Mouse (Mus musculus) neural tube, embryonic 11.5 days (tissue): ENCODE results near the gene Twf2. TPM values are rescaled to one million over a fixed set of nuclear protein-coding genes. Genes with fewer than 3 reads are reported as not detected.

Experiments
- ATAC-seq: fragments of 200-750 bp; cut with Nextera tagmentation; 2 replicates; pipeline ENCODE4 v1.8.0; 2017; ENCODE audit warnings: moderate number of reproducible peaks, mild to moderate bottlenecking, moderate TSS enrichment, moderate library complexity; ENCODE audit not compliant: insufficient read depth, low FRiP score, low TSS enrichment
- DNase-seq: peaks from one replicate; pipeline ENCODE4 v3.0.0-alpha.2; 2015; ENCODE audit warnings: low spot score
- H3K27ac ChIP-seq: fragments of 300-500 bp; sonication (generic); 2 replicates; pipeline ENCODE4 v1.5.1; 2014; ENCODE audit warnings: low read depth, mild to moderate bottlenecking, low read length
- H3K27me3 ChIP-seq: fragments of 300-500 bp; sonication (generic); 2 replicates; pipeline ENCODE4 v1.6.1; 2014; ENCODE audit warnings: mild to moderate bottlenecking, low read length, mixed read lengths; ENCODE audit not compliant: control insufficient read depth, insufficient read depth
- H3K36me3 ChIP-seq: fragments of 300-500 bp; sonication (generic); 2 replicates; pipeline ENCODE4 v1.6.1; 2014; ENCODE audit warnings: mild to moderate bottlenecking, low read length, moderate library complexity, mixed read lengths; ENCODE audit not compliant: control insufficient read depth, insufficient read depth
- H3K4me1 ChIP-seq: fragments of 300-500 bp; sonication (generic); 2 replicates; pipeline ENCODE4 v1.6.1; 2014; ENCODE audit warnings: low read length, mixed read lengths; ENCODE audit not compliant: control insufficient read depth, insufficient read depth
- H3K4me2 ChIP-seq: fragments of 300-500 bp; sonication (generic); 2 replicates; pipeline ENCODE4 v1.6.1; 2014; ENCODE audit warnings: low read depth, mild to moderate bottlenecking, moderate library complexity
- H3K4me3 ChIP-seq: fragments of 300-500 bp; sonication (generic); 2 replicates; pipeline ENCODE4 v1.5.1; 2014; ENCODE audit warnings: low read depth, low read length
- H3K9ac ChIP-seq: fragments of 300-500 bp; sonication (generic); 2 replicates; pipeline ENCODE4 v1.6.1; 2014; ENCODE audit warnings: mild to moderate bottlenecking, low read length
- H3K9me3 ChIP-seq: fragments of 300-500 bp; sonication (generic); 2 replicates; pipeline ENCODE4 v1.6.1; 2016; ENCODE audit warnings: low read length; ENCODE audit not compliant: control insufficient read depth
- WGBS: fragments of 180-500 bp; shearing (Covaris S2); extraction: QIAGEN DNeasy Blood & Tissue Kit; methylation state at CpG from one replicate; pipeline ENCODE4 v1.1.7; 2014; 5-methylcytosine and 5-hydroxymethylcytosine counted together
- polyA plus RNA-seq: library from polyadenylated mRNA; unstranded; fragments of >200 nt; fragmentation: Nextera tagmentation; extraction: Ambion mirVana; gene quantifications from 2 replicates; pipeline ENCODE4 v1.2.1, GENCODE M21; 2014

Gene Twf2
- polyA plus RNA-seq, 1 experiment from 2014 or later: 63.9 TPM

- ATAC-seq (no peak), DNase-seq (no peak)
- no peaks in the 10 kb centered on the region for H3K4me1 ChIP-seq
- no peak overlapping the region for H3K4me3 ChIP-seq
- no peaks in the 10 kb centered on the region for H3K9me3 ChIP-seq
- H3K36me3 ChIP-seq: peaks cover 27% of the 10 kb centered on the region
- H3K9ac ChIP-seq: no peak overlapping the region
- no peak overlapping the region for H3K27ac ChIP-seq
- 100% methylated on average over 1 of the region's 1 CpGs for WGBS
- H3K27me3 ChIP-seq: no peaks in the 10 kb centered on the region
- H3K4me2 ChIP-seq: no peak overlapping the region
Observed at GRCm38 (mm10) chr9:106191355-106191754, 11.6 kb upstream of the Twf2 start.

- Histone ChIP-seq H3K9me3 (no peaks in the 10 kb centered on the region), H3K4me3 (no peak overlapping the region), H3K9ac (no peak overlapping the region), H3K4me2 (no peak overlapping the region), H3K4me1 (no peaks in the 10 kb centered on the region), H3K27me3 (no peaks in the 10 kb centered on the region), H3K27ac (no peak overlapping the region), H3K36me3 (peaks cover 24% of the 10 kb centered on the region)
- DNase-seq (no peak), ATAC-seq (no peak)
- WGBS: 94% methylated on average over 8 of the region's 8 CpGs
Observed at GRCm38 (mm10) chr9:106192024-106192423, 10.9 kb upstream of the Twf2 start.

- no peaks in the 10 kb centered on the region for H3K27me3 ChIP-seq
- no peaks in the 10 kb centered on the region for H3K9me3 ChIP-seq
- H3K4me1 ChIP-seq: no peaks in the 10 kb centered on the region
- no peak overlapping the region for H3K27ac ChIP-seq
- peaks cover 24% of the 10 kb centered on the region for H3K36me3 ChIP-seq
- no peak overlapping the region for H3K4me2 ChIP-seq
- DNase-seq (no peak), ATAC-seq (no peak)
- 85% methylated on average over 1 of the region's 1 CpGs for WGBS
- no peak overlapping the region for H3K4me3 ChIP-seq
- H3K9ac ChIP-seq: no peak overlapping the region
Observed at GRCm38 (mm10) chr9:106192998-106193397, 9.9 kb upstream of the Twf2 start.

- peaks cover 14% of the 10 kb centered on the region for H3K36me3 ChIP-seq
- 92% methylated on average over 8 of the region's 8 CpGs for WGBS
- H3K9ac ChIP-seq: no peak overlapping the region
Observed at GRCm38 (mm10) chr9:106193930-106194807, 8.7 kb upstream of the Twf2 start.

GRCm38 (mm10) chr9:106195693-106196092 is 7.2 kb upstream of the Twf2 start:
- peaks cover 4% of the 10 kb centered on the region; the same call in 1 of the 2 replicates for H3K4me1 ChIP-seq
- DNase-seq: no peak
- ATAC-seq: no peak
- no peak overlapping the region for H3K4me3 ChIP-seq
- WGBS: 82% methylated on average over 8 of the region's 8 CpGs
- H3K9me3 ChIP-seq: no peaks in the 10 kb centered on the region
- no peak overlapping the region for H3K27ac ChIP-seq
- H3K9ac ChIP-seq: no peak overlapping the region
- H3K27me3 ChIP-seq: no peaks in the 10 kb centered on the region
- no peak overlapping the region for H3K4me2 ChIP-seq
- H3K36me3 ChIP-seq: peaks cover 6% of the 10 kb centered on the region

More at GRCm38 (mm10) chr9:106193930-106194807, 8.7 kb upstream of the Twf2 start:
- Histone ChIP-seq H3K27me3 (no peaks in the 10 kb centered on the region), H3K27ac (no peak overlapping the region), H3K4me3 (no peak overlapping the region), H3K9me3 (no peaks in the 10 kb centered on the region), H3K4me2 (no peak overlapping the region), H3K4me1 (peaks cover 2% of the 10 kb centered on the region; the same call in 1 of the 2 replicates)
- ATAC-seq: no peak
- no peak for DNase-seq

GRCm38 (mm10) chr9:106197081-106197713 is 5.7 kb upstream of the Twf2 start:
- DNase-seq (no peak), ATAC-seq (no peak)
- H3K9ac ChIP-seq: no peak overlapping the region
- peaks cover 4% of the 10 kb centered on the region; the same call in 1 of the 2 replicates for H3K4me1 ChIP-seq
- WGBS: 73% methylated on average over 3 of the region's 3 CpGs
- no peaks in the 10 kb centered on the region; the same call in 1 of the 2 replicates for H3K36me3 ChIP-seq
- H3K9me3 ChIP-seq: no peaks in the 10 kb centered on the region
- no peak overlapping the region for H3K27ac ChIP-seq
- no peaks in the 10 kb centered on the region for H3K27me3 ChIP-seq
- H3K4me3 ChIP-seq: no peak overlapping the region
- H3K4me2 ChIP-seq: no peak overlapping the region

- WGBS: 89% methylated on average over 9 of the region's 9 CpGs
Observed at GRCm38 (mm10) chr9:106197732-106198131, 5.2 kb upstream of the Twf2 start.

GRCm38 (mm10) chr9:106198962-106199458 is 3.9 kb upstream of the Twf2 start:
- Histone ChIP-seq H3K4me3 (peak overlapping the region; percentile 65), H3K4me2 (peak overlapping the region; percentile 64), H3K27me3 (no peaks in the 10 kb centered on the region), H3K9me3 (no peaks in the 10 kb centered on the region), H3K36me3 (no peaks in the 10 kb centered on the region; the same call in 1 of the 2 replicates), H3K4me1 (peaks cover 9% of the 10 kb centered on the region), H3K9ac (peak overlapping the region; percentile 73), H3K27ac (no peak overlapping the region)
- ATAC-seq: peak; percentile 52
- peak; percentile 79 for DNase-seq
- WGBS: 1% methylated on average over 39 of the region's 51 CpGs

More at GRCm38 (mm10) chr9:106197732-106198131, 5.2 kb upstream of the Twf2 start:
- Histone ChIP-seq H3K9me3 (no peaks in the 10 kb centered on the region), H3K9ac (no peak overlapping the region), H3K36me3 (no peaks in the 10 kb centered on the region; the same call in 1 of the 2 replicates), H3K4me2 (no peak overlapping the region), H3K4me1 (peaks cover 4% of the 10 kb centered on the region; the same call in 1 of the 2 replicates), H3K27ac (no peak overlapping the region), H3K4me3 (no peak overlapping the region), H3K27me3 (no peaks in the 10 kb centered on the region)
- DNase-seq (no peak), ATAC-seq (no peak)
